Mouse (Mus musculus): ENCODE measurements at regions not wholly inside any gene's neighbourhood (a gene's known extent, or its start where the extent isn't known, plus 50 kb on each side); places are given as distances from the start of the nearest gene placed in this dataset.

- peak; percentile 34 for DNase-seq (ENCODE audit: low read depth, low spot score)
These were observed 67.8 kb downstream of the Olfr1505 start for GRCm38 (mm10) chr19:13980988-13981630.

- no peak for DNase-seq (ENCODE audit: low read depth, low spot score)
These were observed 69.5 kb downstream of the Olfr1505 start for GRCm38 (mm10) chr19:13982823-13983222.

Data from ZHBTc4 (cell line).